Mouse (Mus musculus) left cerebral cortex, adult 2 months (tissue): Measurements from ENCODE around the gene Cul3. TPM values are rescaled to one million over a fixed set of nuclear protein-coding genes. Genes with fewer than 3 reads are reported as not detected.

Source experiments
- DNase-seq, 2 experiments: peaks; one replicate each; pipeline ENCODE4 v3.0.0; 2021 to 2022; ENCODE audit warnings: low spot score in 2 of 2, mixed read lengths in 1 of 2; ENCODE audit errors: extremely low spot score in 1 of 2
- H3K27ac ChIP-seq: fragments of 200-600 bp; 2 replicates; pipeline ENCODE4 v1.8.1; 2022
- H3K4me3 ChIP-seq: fragments of 200-600 bp; 2 replicates; pipeline ENCODE4 v1.8.1; 2022
- CTCF ChIP-seq: fragments of 200-600 bp; IDR thresholded peaks from 2 replicates; pipeline ENCODE4 v1.8.1; 2022; ENCODE audit warnings: antibody characterized with exemption, mild to moderate bottlenecking, moderate library complexity
- intact Hi-C: fragments of 180-260 bp; cut with DNase I; formaldehyde crosslinking; loops from one replicate; pipeline ENCODE4 v1.15.1; 2025
- total RNA-seq, 2 experiments: library from RNA; stranded (reverse); gene quantifications; 2 replicates each; pipeline ENCODE4 v1.2.3; 2021

Cul3 gene
- total RNA-seq, 2 experiments from 2014 or later: 127 to 137 TPM

DNA sequence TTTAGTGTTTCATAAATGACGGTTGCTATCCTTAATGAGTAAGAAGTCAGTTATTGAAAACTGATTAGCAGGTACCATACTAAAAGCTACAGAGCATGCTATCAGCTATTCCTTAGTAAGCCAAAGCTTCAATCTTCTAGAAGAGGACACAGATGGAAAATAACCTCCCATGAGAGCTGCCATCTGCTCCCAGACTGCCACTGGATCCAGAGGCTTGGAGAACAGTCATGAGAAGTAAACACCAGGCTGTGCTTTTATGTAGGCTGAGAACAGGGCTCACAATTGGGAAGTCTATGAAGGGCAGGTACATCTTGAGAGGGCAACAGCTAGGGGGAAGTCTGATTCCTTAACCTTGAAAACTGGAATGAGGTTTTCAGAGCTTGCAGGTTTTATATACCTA is 79.8 kb downstream of the Cul3 start:
- no peak overlapping the region for H3K4me3 ChIP-seq
- intact Hi-C loops: loop anchor here (10.0 kb wide), 1 partner anchor 476 kb away; no protein-coding TSS in a partner anchor
- no peak for DNase-seq
- no peak for TF ChIP-seq CTCF
- H3K27ac ChIP-seq: no peak overlapping the region

GRCm38 (mm10) chr1:80258632-80259031 is 81.6 kb downstream of the Cul3 start:
- no peak for TF ChIP-seq CTCF
- intact Hi-C loops: loop anchor here (10.0 kb wide), 1 partner anchor 256 kb away; no protein-coding TSS in a partner anchor
- Histone ChIP-seq H3K27ac (no peak overlapping the region), H3K4me3 (no peak overlapping the region)
- no peak for DNase-seq

GRCm38 (mm10) chr1:80253309-80253708 is 87.0 kb downstream of the Cul3 start:
- no peak overlapping the region for H3K27ac ChIP-seq
- no peak for DNase-seq
- intact Hi-C loops: loop anchor here (10.0 kb wide), 1 partner anchor 261 kb away; no protein-coding TSS in a partner anchor
- TF ChIP-seq CTCF: no peak
- no peak overlapping the region for H3K4me3 ChIP-seq

DNA sequence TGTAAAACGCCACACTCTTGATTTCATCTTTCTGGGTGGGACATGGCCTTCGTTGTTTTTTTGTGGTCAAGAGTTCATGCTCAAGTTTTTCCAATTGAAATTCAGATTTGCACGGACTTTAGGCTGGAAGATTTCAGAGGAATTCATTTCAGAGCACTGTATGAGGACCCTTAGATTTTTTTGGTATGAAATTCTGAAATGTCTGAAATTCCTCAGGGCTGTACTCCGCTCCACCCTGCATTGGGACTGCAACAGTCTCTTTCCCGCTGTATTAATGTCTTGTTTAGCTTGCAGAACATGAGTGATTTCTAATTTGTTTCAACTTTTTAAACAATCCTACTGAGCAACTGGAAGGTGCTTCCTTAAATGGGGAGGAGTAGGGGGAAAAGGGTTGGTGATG is 90.0 kb downstream of the Cul3 start:
- intact Hi-C loops: loop anchor here (10.0 kb wide), 1 partner anchor 265 kb away; no protein-coding TSS in a partner anchor
- no peak overlapping the region for H3K27ac ChIP-seq
- no peak overlapping the region for H3K4me3 ChIP-seq
- TF ChIP-seq CTCF: no peak
- no peak for DNase-seq

DNA sequence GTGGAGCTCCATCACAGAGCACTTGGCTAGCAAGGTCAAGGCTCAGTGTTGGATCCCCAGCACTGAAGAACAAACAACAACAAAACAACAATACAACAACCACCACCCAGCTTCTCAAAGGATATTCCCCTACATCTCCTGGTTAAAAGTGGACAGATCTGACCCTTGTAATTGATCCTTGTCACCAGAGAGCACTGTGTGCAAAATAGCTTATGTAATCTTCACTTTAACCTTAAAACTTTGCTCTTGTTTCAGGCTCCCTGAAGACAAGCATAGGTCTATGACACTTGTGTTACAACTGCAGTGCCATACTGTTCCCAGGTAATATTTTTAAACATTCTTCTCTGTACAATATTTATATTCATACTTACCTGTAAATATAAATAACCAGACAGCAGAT is 93.1 kb downstream of the Cul3 start:
- no peak for TF ChIP-seq CTCF
- DNase-seq: no peak
- H3K27ac ChIP-seq: no peak overlapping the region
- no peak overlapping the region for H3K4me3 ChIP-seq
- intact Hi-C loops: no loop called here

DNA sequence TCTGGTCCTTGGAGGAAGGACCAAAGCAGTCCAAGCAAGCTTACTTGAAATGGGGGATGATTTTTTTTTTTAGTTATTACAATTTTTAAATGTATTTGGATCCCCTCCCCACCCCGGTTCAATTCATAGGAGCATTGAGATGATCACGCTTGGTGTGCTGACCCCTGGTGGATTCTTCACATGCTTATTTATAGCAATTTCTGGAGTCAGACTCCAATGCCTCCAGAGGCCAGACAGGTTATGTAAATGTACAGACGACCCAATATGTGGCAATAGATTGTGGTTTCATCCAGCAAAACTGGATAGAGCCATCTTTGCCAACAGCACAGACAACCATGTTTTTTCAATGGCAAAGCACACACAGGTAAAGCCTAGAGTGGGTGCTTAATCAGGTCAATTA is 96.2 kb downstream of the Cul3 start:
- no peak overlapping the region for H3K4me3 ChIP-seq
- peak; percentile 12; the same call in 1 of the 2 replicates for TF ChIP-seq CTCF
- intact Hi-C loops: no loop called here
- DNase-seq: no peak
- H3K27ac ChIP-seq: no peak overlapping the region

- no peak for TF ChIP-seq CTCF
- H3K4me3 ChIP-seq: no peak overlapping the region
- H3K27ac ChIP-seq: no peak overlapping the region
- intact Hi-C loops: no loop called here
- no peak for DNase-seq
These were observed 98.7 kb downstream of the Cul3 start for GRCm38 (mm10) chr1:80241579-80241978.

DNA sequence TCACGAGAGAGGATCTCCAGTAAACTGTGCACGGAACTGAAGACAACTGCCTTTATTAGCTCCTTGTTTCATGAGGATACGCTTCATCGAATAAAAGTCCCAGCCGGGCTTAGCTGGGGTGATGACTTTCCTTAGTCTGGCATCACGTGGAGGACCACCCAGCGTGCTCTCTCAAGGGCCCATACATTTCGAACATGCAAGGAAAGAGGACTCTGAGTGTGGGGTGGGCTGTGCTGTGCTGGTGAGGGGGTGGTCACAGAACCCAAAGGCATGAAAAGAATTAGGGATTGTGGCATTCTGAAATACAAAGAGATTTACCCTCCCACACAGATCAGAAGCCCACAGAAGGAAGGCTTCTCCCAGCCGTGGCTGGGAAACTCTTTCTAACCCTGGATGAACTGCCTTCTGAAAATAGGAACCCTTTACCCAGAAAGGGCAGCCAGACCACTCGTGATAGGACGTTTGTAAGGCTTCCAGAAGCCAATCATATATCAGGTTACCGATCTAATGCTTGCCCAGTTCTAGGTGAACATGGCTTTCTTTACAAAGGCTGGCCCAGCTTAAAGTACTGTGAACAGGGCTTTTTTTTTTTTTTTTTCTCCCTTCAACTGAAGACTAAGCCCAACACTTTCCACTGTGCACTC is 100.1 kb downstream of the Cul3 start:
- no peak overlapping the region for H3K4me3 ChIP-seq
- TF ChIP-seq CTCF: no peak
- no peak for DNase-seq
- intact Hi-C loops: no loop called here
- H3K27ac ChIP-seq: no peak overlapping the region

DNA sequence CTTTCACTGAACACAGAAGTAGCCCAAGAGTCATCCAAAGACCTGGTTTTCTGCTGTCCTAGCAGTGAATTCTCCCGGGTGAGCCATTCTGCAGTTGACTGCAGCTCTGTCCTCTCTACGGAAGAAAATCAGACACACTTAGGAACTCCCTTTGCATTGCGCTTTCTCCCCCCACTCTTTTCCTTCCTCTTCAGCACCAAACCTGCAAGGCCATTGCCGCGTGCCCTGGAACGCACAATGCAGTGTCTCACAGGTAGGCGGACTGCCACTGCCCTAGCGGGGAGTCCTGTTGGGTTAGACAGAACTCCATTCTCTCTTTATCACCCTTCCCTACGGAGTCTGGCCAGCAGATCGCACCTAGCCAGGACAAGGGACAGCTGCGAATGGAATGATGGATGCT is 100.8 kb downstream of the Cul3 start:
- no peak for DNase-seq
- H3K27ac ChIP-seq: no peak overlapping the region
- intact Hi-C loops: no loop called here
- no peak for TF ChIP-seq CTCF
- no peak overlapping the region for H3K4me3 ChIP-seq

DNA sequence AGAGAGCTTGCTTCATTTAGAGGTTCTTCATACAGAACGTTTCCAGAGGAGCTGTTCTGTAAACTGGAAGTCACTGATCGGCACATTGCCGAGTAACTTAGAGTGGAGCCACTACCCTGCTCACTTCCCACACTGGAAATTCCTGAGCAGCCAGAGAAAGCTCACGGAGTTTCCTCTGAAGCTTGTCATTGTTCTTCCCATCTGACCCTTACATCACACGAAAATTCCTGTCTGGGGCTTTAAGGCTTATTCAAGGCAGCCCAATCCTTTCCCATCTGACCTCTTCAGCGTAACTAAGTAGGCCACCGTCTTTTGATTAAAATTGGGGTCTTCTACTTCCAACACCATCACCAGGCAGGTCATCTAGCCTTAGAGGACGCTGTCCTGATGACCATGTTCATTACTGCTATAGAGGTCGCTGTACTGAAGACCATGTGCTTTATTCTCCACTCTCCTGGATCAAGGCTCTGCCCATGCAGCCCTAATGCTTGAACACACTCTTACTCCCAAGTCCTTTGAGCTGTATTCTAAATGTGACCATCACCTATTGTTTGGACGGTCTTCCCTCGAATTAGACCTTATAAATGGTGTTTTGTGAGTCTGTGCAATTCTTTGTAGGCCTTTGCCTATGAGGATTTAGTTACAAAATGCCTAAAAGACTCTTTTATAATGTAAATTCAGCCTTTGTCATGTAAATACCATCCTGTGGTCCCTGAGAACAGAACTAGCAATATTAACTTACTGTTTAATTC is 103.2 kb downstream of the Cul3 start:
- no peak for TF ChIP-seq CTCF
- no peak for DNase-seq
- intact Hi-C loops: no loop called here
- Histone ChIP-seq H3K4me3 (no peak overlapping the region), H3K27ac (no peak overlapping the region)

DNA sequence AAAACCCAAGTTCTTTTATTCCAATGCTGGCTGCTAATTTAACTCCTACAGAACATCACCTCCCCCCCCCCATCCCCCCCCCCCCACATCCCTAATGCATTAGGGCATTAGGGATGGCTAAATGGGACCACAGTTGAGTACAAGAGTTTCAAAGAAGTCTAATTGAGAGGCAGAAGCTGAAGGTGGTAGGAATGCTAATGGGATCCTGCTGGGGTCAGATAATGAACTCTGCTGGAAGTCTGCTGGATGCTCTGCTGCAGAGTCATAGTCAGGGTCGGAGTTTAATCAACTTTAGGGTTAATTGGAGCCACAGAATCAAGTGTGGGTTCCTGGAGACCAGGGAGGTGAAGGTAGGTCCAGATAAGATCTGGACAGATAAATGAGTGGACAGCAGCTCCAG is 104.2 kb downstream of the Cul3 start:
- Histone ChIP-seq H3K27ac (no peak overlapping the region), H3K4me3 (no peak overlapping the region)
- TF ChIP-seq CTCF: no peak
- intact Hi-C loops: no loop called here
- no peak for DNase-seq

DNA sequence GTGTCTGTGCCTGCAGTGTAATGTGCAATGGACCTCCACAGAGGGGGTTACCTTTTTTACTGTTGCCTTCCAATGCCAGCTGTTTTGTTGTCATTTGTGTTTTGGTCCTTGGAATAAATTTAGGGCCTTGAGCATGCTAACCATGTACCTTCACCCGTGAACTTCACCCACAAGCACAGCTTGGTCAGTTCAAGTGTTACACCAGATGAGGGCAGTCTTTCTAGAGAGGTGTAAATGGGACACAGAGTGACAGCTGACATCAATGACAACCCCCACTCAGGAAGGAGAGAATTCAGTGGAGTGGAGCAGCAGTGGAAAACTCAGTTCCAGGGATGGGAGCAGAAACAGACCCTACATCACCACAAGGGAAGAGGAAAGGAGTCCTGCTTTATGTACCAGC is 109.7 kb downstream of the Cul3 start:
- no peak overlapping the region for H3K4me3 ChIP-seq
- intact Hi-C loops: no loop called here
- DNase-seq: no peak
- H3K27ac ChIP-seq: no peak overlapping the region
- TF ChIP-seq CTCF: peak; percentile 31
